Mouse (Mus musculus) erythroid progenitor cell, adult 5-6 weeks (primary cell): ENCODE measurements around the gene Spata48. TPM values are rescaled to one million over a fixed set of nuclear protein-coding genes. Genes with fewer than 3 reads are reported as not detected.

Experiments
- ATAC-seq: replicated peaks from 2 replicates; pipeline ENCODE4 v1.8.0; 2016; ENCODE audit warnings: moderate number of reproducible peaks, mild to moderate bottlenecking, moderate TSS enrichment, inconsistent platforms; ENCODE audit not compliant: poor library complexity, low FRiP score, severe bottlenecking
- total RNA-seq, 2 experiments: library from RNA; stranded (forward) in 1 of 2; stranded (reverse) in 1 of 2; fragments of 150-400 nt in 1 of 2; fragments of 186-747, 209-891 nt in 1 of 2; gene quantifications; 2 replicates each; pipeline versions ENCODE4 v1.2.3 to v1.2.4; 2015 to 2017; ENCODE audit warnings: low replicate concordance in 2 of 2

The Spata48 gene
- total RNA-seq (2015; ENCODE audit: low replicate concordance), result 1.8 TPM in 1 of 2 replicates, not detected in the other
- total RNA-seq (2017; ENCODE audit: low replicate concordance), result not detected in 2 replicates

DNA sequence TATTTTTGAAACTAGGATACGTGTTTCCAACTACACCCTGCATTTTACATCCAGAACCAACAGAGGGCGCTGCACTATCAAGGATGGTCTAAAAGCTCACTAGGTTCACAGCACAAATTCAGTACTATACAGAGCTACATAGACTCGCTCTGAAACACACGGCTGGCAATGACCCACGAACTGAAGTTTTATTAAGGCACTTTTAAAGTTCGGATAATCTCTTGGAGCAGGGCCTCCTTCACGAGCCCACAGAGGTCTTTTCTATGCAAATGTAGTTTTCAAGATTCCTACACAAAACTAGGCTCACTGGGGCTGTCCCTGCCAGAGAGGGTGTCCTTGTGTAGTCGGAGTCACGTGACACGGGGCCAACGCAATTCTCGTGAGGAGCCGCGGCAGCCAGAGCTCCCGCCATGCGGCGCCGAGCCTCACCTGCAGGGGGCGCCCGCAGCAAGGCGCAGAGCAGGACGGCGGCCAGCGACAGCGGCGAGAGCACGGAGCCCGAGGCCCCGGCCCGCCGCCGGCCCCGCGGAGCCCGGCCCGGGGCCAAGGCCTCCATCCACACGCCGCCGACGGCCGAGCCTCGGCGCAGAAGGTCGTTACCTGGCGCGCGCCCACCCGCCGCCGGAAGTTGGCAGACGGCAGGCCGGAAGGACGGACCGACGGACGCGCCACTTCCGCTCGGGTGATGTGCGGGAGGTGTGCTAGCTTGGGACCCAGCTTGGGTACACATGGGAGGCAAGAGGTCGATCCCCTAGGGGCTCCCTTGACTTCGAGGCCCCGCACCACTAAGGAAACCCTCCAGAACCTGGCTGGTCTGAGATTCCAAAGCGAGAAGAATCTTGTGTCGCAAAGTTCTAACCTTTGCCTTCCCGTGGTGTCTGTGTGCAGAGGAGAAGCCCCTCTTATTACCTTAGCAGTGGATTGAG lies at the start of gene Spata48, which contains the start of gene Zpbp:
Gene Spata48 (plus strand): TSS at position 460 of the 926 bp plus-strand sequence.
Gene Zpbp (minus strand): TSS at position 774 of the 926 bp plus-strand sequence.
- ATAC-seq, result peak; percentile 97

DNA sequence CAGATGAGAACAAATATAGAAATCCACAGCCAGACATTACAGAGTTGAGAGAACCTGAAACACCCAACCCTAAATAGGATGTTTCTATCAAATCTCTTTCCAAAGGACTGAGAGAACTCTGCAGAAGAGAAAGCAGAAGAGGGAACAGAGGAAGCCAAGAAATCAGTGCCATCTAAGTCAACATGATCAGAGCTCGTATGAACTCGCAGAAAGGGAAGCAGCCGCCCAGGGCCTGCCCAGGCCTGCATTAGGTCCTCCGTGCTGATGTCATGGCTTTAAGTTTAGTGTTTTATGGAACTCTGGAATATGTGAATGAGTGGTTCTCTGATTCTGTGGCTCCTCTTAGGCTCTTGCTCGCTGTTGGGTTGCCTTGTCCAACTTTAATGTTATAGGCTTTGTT lies 47.7 kb upstream of the Spata48 start:
- ATAC-seq, result no peak

GRCm38 (mm10) chr11:11417356-11417755 lies 44.5 kb upstream of the Spata48 start:
- no peak for ATAC-seq

DNA sequence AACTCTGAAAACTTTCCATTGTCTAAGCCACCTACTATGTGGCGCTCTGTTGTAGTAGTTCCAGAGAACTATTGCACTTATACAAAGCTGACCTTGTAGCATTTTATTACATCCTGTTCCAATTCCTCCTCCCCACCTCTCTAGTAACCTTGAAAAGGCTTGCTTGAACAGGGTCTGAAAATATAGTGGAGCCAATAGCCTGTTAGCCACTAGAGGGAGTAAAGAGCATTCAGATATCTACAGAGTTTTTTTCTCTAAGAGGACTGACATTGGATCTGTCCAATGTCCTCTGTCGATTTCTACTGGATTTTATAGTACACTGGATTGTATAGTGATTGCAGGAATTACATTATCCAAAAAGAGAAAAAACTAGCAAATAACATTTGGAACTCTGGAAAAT lies 6.9 kb upstream of the Spata48 start:
- peak; percentile 75; the same call in 1 of the 2 replicates for ATAC-seq

- ATAC-seq, result no peak
Observed at GRCm38 (mm10) chr11:11462561-11462890, 632 bp downstream of the Spata48 start.

- no peak for ATAC-seq
Observed at GRCm38 (mm10) chr11:11468924-11469323, 7.0 kb downstream of the Spata48 start.

DNA sequence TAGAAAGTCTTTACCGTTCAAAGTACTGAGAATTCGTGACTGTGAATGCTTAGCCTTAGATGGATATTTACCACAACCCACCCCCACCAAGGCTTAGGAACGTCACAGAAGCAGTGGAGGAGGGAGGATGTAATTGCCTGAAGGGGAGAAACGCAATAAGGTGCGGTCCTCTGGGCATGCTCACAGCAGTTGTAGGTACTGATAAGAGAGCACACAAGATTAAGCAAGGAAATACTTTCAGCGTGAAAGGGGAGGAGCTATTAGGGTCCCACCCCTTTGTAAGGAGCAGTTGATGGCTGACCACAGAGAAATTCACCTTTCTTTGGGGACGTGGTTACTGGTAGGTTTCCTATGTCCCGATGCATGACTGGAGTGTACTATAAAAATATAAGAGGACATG lies 22.5 kb downstream of the Spata48 start:
- ATAC-seq, result peak; percentile 52; the same call in 1 of the 2 replicates

DNA sequence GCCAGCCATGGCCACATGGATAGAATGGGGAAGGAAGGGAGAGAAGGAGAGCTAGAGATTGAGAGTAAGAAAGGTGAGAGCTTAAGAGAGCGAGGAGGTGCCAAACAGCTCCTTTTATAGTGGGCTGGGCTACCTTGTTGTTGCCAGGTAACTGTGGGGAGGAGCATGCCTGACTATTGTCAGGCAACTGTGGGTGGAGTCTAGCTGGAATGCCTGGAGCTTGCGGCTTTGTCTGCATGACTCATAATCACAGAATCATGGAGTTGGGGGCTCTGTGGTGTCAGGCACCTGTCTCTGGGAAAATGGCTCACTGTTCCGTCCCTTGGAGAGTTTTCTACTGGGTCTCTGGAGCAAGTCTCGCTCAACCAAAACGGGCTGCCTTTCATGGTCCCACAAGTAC lies 30.1 kb downstream of the Spata48 start:
- no peak for ATAC-seq

GRCm38 (mm10) chr11:11495697-11496096 lies 33.8 kb downstream of the Spata48 start:
- ATAC-seq, result no peak

DNA sequence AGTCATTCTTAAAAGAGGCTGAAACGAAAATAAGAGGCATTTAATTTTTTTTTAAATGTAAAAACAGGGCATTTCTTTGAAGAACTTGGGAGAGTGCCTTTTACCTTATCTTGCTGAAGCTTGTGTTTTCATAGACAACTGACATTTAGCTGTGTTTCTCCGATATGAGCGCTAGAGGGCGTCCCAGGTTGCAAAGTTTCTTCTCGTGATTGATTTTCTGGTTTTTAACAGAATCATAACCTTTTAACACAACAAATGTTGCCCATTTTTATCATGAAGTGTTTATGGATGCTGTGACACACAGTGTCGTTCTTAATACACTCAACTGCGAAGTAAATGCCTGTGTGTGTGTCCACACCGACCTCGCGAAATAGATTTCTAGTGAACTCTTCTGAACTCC lies 38.0 kb downstream of the Spata48 start:
- peak; percentile 64; the same call in 1 of the 2 replicates for ATAC-seq

GRCm38 (mm10) chr11:11506187-11506586 lies 44.3 kb downstream of the Spata48 start:
- no peak for ATAC-seq

- no peak for ATAC-seq
Observed at GRCm38 (mm10) chr11:11509413-11509812, 47.5 kb downstream of the Spata48 start.

DNA sequence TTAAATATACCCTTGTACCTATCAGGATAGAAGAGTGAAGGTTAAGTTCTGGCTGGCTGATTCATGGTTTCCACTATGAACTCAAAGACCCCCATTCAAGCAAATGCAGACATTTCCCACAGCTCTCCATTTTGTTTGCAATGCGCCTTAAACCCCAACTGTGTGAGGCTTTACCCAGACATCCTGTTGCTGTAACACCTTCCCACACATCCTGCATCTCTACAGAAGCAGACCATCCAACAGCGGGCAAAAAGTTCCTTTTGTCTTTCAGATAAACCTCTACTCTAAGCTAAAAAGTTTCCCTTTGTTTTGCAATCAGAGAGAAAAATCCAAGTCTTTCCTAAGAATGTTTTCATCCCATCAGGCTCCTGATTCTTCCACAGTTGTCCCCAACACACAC lies 50.2 kb downstream of the Spata48 start:
- no peak for ATAC-seq

DNA sequence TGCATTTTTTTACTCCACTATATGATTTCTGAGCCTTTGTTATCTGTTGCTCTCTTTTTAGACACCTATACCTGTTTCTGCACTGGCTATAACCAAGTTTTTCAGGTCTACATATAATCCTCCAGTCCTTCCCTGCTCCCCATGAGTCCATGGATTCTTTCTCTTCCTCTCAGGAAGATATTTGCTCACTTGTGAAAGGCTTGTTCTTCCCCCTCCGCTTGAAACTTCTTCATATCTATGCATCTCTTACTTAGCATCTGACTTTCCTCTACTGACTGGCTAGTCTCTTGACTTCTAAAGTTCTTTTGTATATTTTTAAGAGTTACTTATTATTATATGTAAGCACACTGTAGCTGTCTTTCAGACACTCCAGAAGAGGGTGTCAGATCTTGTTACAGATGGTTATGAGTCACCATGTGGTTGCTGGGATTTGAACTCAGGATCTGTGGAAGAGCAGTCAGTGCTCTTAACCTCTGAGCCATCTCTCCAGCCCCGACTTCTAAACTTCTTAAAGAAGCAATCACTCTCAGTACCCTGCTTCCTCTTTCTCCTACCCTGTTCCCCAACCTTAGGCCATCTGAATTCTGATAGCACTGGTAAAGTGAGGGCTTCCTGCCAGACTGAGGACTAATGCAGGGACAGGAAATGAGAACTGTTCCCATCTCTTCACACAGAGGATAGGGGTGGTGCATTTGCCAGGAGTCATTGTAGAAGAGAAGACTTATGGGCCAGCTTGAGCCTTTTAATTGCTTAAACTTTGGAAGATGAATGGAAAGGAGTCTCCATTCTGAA lies 51.3 kb downstream of the Spata48 start:
- no peak for ATAC-seq

DNA sequence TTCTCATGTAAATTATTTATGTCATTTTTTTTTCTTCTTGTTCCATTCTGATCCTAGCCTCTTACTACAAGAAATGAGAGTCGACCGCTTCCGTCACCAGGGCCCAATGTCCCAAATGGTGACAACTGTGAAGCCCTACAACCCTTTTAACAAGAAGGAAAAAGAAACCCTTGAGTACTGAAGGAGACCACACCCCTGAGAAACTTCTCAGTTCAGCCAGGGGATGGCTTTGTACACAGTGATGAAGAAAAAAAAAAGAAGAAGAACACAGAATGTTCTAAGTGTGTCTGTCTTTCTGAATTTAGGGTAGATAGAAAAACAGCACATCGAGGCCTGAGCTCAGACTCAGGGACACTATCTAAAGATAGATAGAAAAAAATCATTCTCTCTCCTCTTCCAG lies 53.0 kb downstream of the Spata48 start:
- no peak for ATAC-seq

- no peak for ATAC-seq
Observed at GRCm38 (mm10) chr11:11517781-11518435, 56.0 kb downstream of the Spata48 start.

- no peak for ATAC-seq
Observed at GRCm38 (mm10) chr11:11519255-11520243, 57.7 kb downstream of the Spata48 start.

DNA sequence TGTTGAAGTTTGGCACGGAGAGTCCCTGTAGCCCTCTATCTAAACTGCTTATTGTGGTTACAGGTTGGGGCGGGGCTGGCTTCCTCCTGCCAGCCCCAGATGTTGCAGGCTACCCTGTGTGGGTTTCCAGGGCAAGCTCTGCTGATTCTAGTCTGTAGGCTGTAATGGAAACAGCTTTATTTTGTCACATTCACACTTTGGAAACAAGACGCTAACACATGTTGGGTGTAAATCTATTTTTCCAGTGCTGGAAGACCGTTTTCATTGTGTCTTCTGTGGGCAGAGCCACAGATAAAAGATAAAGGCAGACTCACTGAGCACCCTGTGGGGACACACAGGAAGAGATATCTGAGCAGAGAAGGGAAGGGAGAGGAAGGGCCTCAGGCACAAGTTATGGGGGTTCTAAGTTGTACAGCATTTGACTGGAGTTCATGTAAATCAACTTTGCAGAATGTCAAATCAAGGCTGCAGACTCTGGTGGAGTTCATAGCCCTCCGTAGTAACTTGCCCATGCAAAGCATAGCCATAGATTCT lies 60.1 kb downstream of the Spata48 start:
- 0 out of 2 replicates have a peak, but pooled peaks have one; percentile 53 for ATAC-seq

- ATAC-seq, result no peak
Observed at GRCm38 (mm10) chr11:11528760-11529159, 66.9 kb downstream of the Spata48 start.
